Mouse (Mus musculus) limb, embryonic 13.5 days (tissue): ENCODE results near the gene Chrm1. TPM values are rescaled to one million over a fixed set of nuclear protein-coding genes. Genes with fewer than 3 reads are reported as not detected.

Source experiments
- polyA plus RNA-seq: library from polyadenylated mRNA; unstranded; fragments of >200 nt; fragmentation: Nextera tagmentation; extraction: Ambion mirVana; gene quantifications from 2 replicates; pipeline ENCODE4 v1.2.1, GENCODE M21; 2015

Chrm1 gene
- polyA plus RNA-seq, 1 experiment from 2014 or later: 0.71 TPM

Other genes starting within 250 kb of the Chrm1 start
- gene Slc22a8, start 72.5 kb upstream of the Chrm1 start, polyA plus RNA-seq: 0.05 TPM in 1 of 2 replicates, not detected in the other
- not detected in 2 replicates for gene Slc22a6, start 45.8 kb upstream of the Chrm1 start, polyA plus RNA-seq
- 101 and 103 TPM in 2 replicates for gene Slc3a2, start 59.6 kb downstream of the Chrm1 start, polyA plus RNA-seq
- 98.7 TPM in 2 replicates for gene Wdr74, start 72.0 kb downstream of the Chrm1 start, polyA plus RNA-seq
- gene 1700092M07Rik, start 76.9 kb downstream of the Chrm1 start, polyA plus RNA-seq: 2.1 TPM in 2 replicates
- 194 and 205 TPM in 2 replicates for gene Stx5a, start 77.6 kb downstream of the Chrm1 start, polyA plus RNA-seq
- 214 and 217 TPM in 2 replicates for gene Nxf1, start 93.3 kb downstream of the Chrm1 start, polyA plus RNA-seq
- 211 and 232 TPM in 2 replicates for gene Tmem223, start 107.2 kb downstream of the Chrm1 start, polyA plus RNA-seq
- 62.7 and 66.2 TPM in 2 replicates for gene Tmem179b, start 110.7 kb downstream of the Chrm1 start, polyA plus RNA-seq
- gene Taf6l, start 122.6 kb downstream of the Chrm1 start, polyA plus RNA-seq: 31.9 and 32.8 TPM in 2 replicates
- gene Polr2g, start 134.8 kb downstream of the Chrm1 start, polyA plus RNA-seq: 183 and 185 TPM in 2 replicates
- 6.0 and 6.7 TPM in 2 replicates for gene Zbtb3, start 138.8 kb downstream of the Chrm1 start, polyA plus RNA-seq
- 67.1 and 73.4 TPM in 2 replicates for gene Ttc9c, start 155.5 kb downstream of the Chrm1 start, polyA plus RNA-seq
- 5.9 and 6.3 TPM in 2 replicates for gene Hnrnpul2, start 156.2 kb downstream of the Chrm1 start, polyA plus RNA-seq
- not detected in 2 replicates for gene AC129217.1, start 166.0 kb downstream of the Chrm1 start, polyA plus RNA-seq
- 45.2 and 49.3 TPM in 2 replicates for gene Bscl2, start 173.7 kb downstream of the Chrm1 start, polyA plus RNA-seq
- 8.7 and 8.8 TPM in 2 replicates for gene Gng3, start 175.4 kb downstream of the Chrm1 start, polyA plus RNA-seq
- 0.75 and 0.93 TPM in 2 replicates for gene Lrrn4cl, start 187.0 kb downstream of the Chrm1 start, polyA plus RNA-seq
- gene Ubxn1, start 207.7 kb downstream of the Chrm1 start, polyA plus RNA-seq: 179 TPM in 2 replicates
- gene Uqcc3, start 217.1 kb downstream of the Chrm1 start, polyA plus RNA-seq: 66.7 and 70.4 TPM in 2 replicates
- gene Lbhd1, start 219.9 kb downstream of the Chrm1 start, polyA plus RNA-seq: 93.0 and 93.2 TPM in 2 replicates
- not detected in 2 replicates for gene Gm49403, start 220.1 kb downstream of the Chrm1 start, polyA plus RNA-seq
- gene 1810009A15Rik, start 225.1 kb downstream of the Chrm1 start, polyA plus RNA-seq: 94.0 and 96.6 TPM in 2 replicates
- not detected in 2 replicates for gene Gm49416, start 225.1 kb downstream of the Chrm1 start, polyA plus RNA-seq
- 39.6 and 43.3 TPM in 2 replicates for gene Ints5, start 229.2 kb downstream of the Chrm1 start, polyA plus RNA-seq
- gene Ganab, start 234.3 kb downstream of the Chrm1 start, polyA plus RNA-seq: 102 and 112 TPM in 2 replicates